Mouse (Mus musculus) gastrocnemius, adult 18-20 months (tissue): ENCODE results near the gene Sprr2e. TPM values are rescaled to one million over a fixed set of nuclear protein-coding genes. Genes with fewer than 3 reads are reported as not detected.

ENCODE experiments used
- DNase-seq: peaks from one replicate; pipeline ENCODE4 v3.0.0; 2021; ENCODE audit warnings: low spot score
- long read RNA-seq, 2 experiments: library from polyadenylated mRNA; stranded (forward); transcript quantifications; one replicate each; pipeline ENCODE4 v2.0.0; 2021
- total RNA-seq, 2 experiments: library from RNA; stranded (reverse); gene quantifications; 2 replicates each; pipeline ENCODE4 v1.2.3; 2021

Gene Sprr2e
- total RNA-seq: not detected
- long read RNA-seq, experiment 1: 0 reads
- long read RNA-seq, experiment 2: 0 reads

GRCm38 (mm10) chr3:92351843-92352242, at the start of gene Sprr2e:
TSS of gene Sprr2e (plus strand) at chr3:92352143.
- DNase-seq: no peak

GRCm38 (mm10) chr3:92307406-92307805, 44.5 kb upstream of the Sprr2e start:
- DNase-seq: no peak

DNA sequence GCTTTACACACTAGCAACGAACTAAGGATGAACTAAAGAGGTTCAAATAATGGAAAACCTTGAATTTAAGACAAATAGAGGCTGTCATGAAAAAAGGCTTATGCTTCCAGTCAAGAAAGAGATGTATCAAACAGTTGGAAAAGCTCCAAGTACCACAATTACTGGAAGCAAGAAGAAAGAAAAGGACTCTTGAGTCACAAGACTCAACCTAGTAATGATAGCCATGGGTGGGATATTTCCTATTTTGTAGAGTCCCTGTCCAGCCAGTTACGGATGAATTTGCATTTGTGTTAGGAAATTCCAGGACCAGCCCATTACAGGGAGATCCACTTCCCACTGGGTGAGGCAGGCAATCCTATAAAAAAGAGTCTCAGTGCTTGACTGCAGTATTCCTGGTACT, 35.6 kb upstream of the Sprr2e start, which contains the start of gene Sprr2b:
TSS of gene Sprr2b (plus strand) at position 301 of the 400 bp plus-strand sequence.
- no peak for DNase-seq

GRCm38 (mm10) chr3:92317384-92317783, 34.6 kb upstream of the Sprr2e start:
- DNase-seq: no peak

DNA sequence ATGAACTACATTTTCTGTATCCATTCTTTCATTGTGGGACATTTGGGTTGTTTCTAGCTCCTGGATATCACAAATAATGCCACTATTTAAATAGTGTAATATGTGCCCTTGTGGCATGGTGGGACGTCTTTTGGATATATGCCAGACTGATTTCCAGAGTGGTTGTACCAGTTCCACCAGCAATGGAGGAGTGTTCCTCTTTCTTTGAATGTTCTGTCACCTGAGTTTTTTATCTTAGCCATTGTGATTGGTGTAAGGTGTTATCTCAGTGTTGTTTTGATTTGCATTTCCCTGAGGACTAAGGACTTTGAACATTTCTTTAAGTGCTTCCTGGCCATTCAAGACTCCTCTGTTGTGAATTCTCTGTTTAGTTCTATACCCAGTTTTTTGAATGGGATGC, 15.7 kb upstream of the Sprr2e start:
- DNase-seq: no peak

DNA sequence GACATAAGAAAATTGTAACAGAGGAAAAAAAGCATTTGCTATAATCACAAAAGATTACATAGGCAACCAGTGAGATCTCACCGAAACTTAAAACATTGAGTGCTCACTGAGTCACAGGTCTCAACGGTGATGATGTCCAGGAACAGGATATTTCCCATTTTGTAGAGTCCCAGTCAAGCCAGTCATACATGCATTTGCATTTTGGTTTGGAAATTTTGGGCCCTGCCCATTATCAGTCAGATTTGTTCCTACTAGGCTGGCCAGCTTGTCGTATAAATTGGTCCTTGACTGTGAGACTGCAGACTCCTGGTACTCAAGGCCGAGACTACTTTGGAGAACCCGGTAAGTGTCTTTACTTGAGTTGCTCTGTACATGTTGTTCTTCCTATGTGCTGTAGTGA, 13.1 kb upstream of the Sprr2e start, which contains the start of gene Sprr2d:
TSS of gene Sprr2d (plus strand) at position 301 of the 400 bp plus-strand sequence.
- DNase-seq: no peak

- DNase-seq: no peak
Observed at GRCm38 (mm10) chr3:92361619-92362018, 9.7 kb downstream of the Sprr2e start.

DNA sequence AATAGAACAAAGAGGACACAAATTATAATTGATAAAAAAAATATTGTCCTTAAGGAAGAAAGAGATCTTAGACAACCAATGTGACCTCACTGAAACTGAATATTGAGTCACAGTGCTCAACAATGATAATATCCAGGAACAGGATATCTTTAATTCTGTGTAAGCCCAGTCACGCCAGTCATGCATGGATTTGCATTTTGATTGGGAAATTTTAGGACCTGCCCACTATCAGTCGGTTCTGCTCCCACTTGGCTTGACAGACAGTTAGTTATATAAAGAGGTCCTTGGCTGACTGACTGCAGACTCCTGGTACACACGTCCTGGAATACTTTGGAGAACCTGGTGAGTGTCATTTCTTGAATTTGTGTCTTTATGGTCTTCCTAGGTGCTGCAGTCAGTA, 12.9 kb downstream of the Sprr2e start, which contains the start of gene Sprr2f:
TSS of gene Sprr2f (plus strand) at position 301 of the 400 bp plus-strand sequence.
- no peak for DNase-seq

DNA sequence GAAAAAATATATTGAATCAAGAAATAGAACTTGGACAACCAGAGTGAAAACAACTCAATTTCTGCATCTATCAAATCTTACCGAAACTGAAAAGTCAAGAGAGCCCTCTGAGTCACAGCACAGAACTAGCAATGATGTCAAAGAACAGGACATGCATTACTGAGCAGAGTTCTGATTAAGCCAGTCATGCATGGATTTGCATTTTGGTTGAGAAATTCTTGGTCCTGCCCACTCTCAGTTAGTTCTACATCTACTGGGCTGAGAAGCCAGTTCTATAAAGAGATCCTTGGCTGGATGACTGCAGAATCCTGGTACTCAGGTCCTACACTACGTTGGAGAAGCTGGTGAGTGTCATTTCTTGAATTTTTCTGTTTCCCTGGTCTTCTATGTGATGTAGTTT, 21.7 kb downstream of the Sprr2e start:
- DNase-seq: no peak

- DNase-seq: no peak
Observed at GRCm38 (mm10) chr3:92385385-92385784, 33.4 kb downstream of the Sprr2e start, which contains the start of gene Sprr2h. TSS of gene Sprr2h (plus strand) at chr3:92385685.

- DNase-seq: no peak
Observed at GRCm38 (mm10) chr3:92394301-92394700, 42.4 kb downstream of the Sprr2e start.

Other genes starting within 250 kb of the Sprr2e start
- not detected for gene Prr9, start 228.2 kb upstream of the Sprr2e start, total RNA-seq
- not detected for gene Lelp1, start 209.4 kb upstream of the Sprr2e start, total RNA-seq
- gene Sprr2a1, start 136.3 kb upstream of the Sprr2e start, total RNA-seq: not detected
- not detected for gene Sprr2a2, start 136.2 kb upstream of the Sprr2e start, total RNA-seq
- gene Sprr2a3, start 66.7 kb upstream of the Sprr2e start, total RNA-seq: not detected
- gene Sprr2b, start 35.5 kb upstream of the Sprr2e start, total RNA-seq: not detected
- not detected for gene Sprr2d, start 13.0 kb upstream of the Sprr2e start, total RNA-seq
- not detected for gene Sprr2f, start 13.0 kb downstream of the Sprr2e start, total RNA-seq
- gene Sprr2h, start 33.5 kb downstream of the Sprr2e start, total RNA-seq: not detected
- gene Sprr2i, start 55.8 kb downstream of the Sprr2e start, total RNA-seq: not detected
- not detected for gene Sprr2j-ps, start 65.9 kb downstream of the Sprr2e start, total RNA-seq
- gene Gm9774, start 77.3 kb downstream of the Sprr2e start, total RNA-seq: 1 to 10 TPM; 4.9 to 5.4 TPM
- gene Sprr2k, start 80.4 kb downstream of the Sprr2e start, total RNA-seq: not detected
- gene Sprr1b, start 86.6 kb downstream of the Sprr2e start, total RNA-seq: not detected
- gene Sprr3, start 106.6 kb downstream of the Sprr2e start, total RNA-seq: not detected
- not detected for gene Sprr1a, start 133.8 kb downstream of the Sprr2e start, total RNA-seq
- not detected for gene Sprr4, start 148.3 kb downstream of the Sprr2e start, total RNA-seq
- gene 2310046K23Rik, start 182.4 kb downstream of the Sprr2e start, total RNA-seq: not detected
- gene Ivl, start 221.6 kb downstream of the Sprr2e start, total RNA-seq: not detected
- not detected for gene Smcp, start 236.9 kb downstream of the Sprr2e start, total RNA-seq